Mouse (Mus musculus) ES-E14 (cell line): ENCODE measurements around the gene Zbtb1. TPM values are rescaled to one million over a fixed set of nuclear protein-coding genes. Genes with fewer than 3 reads are reported as not detected.

ENCODE experiments used
- DNase-seq: peaks from one replicate; pipeline ENCODE4 v3.0.0-alpha.2; 2013; ENCODE audit warnings: low read depth, low spot score
- H3K27ac ChIP-seq: 2 replicates; pipeline ENCODE4 v1.5.1; 2012; ENCODE audit warnings: low read depth, mild to moderate bottlenecking, low read length, moderate library complexity, mixed read lengths; ENCODE audit not compliant: poor library complexity, insufficient read depth, severe bottlenecking
- H3K36me3 ChIP-seq: 2 replicates; pipeline ENCODE4 v1.6.1; 2012; ENCODE audit warnings: mild to moderate bottlenecking, low read length, moderate library complexity, mixed read lengths; ENCODE audit not compliant: control insufficient read depth, poor library complexity, insufficient read depth, severe bottlenecking
- H3K4me1 ChIP-seq, 2 experiments: fragments of 150-350 bp in 1 of 2; sonication (generic) in 1 of 2; 2 replicates each; pipeline ENCODE4 v1.6.1; 2012; ENCODE audit warnings: low read length in 2 of 2, mild to moderate bottlenecking in 1 of 2, mixed read lengths in 1 of 2; ENCODE audit not compliant: control insufficient read depth in 2 of 2, insufficient read depth in 2 of 2, poor library complexity in 1 of 2
- H3K4me3 ChIP-seq, 2 experiments: fragments of 150-350 bp in 1 of 2; sonication (generic) in 1 of 2; 2 replicates each; pipeline ENCODE4 v1.5.1; 2012; ENCODE audit warnings: low read length in 2 of 2, low read depth in 1 of 2, mild to moderate bottlenecking in 1 of 2, mixed read lengths in 1 of 2; ENCODE audit not compliant: insufficient read depth in 1 of 2, poor library complexity in 1 of 2, severe bottlenecking in 1 of 2
- H3K9ac ChIP-seq: 2 replicates; pipeline ENCODE4 v1.6.1; 2012; ENCODE audit warnings: low read depth, mild to moderate bottlenecking, low read length, mixed read lengths; ENCODE audit not compliant: poor library complexity, insufficient read depth, severe bottlenecking
- H3K9me3 ChIP-seq: fragments of 150-350 bp; sonication (generic); 2 replicates; pipeline ENCODE4 v1.6.1; 2012; ENCODE audit warnings: low read depth, mild to moderate bottlenecking, low read length; ENCODE audit not compliant: control insufficient read depth, insufficient read depth
- CHD2 ChIP-seq: IDR thresholded peaks from 2 replicates; pipeline ENCODE4 v1.6.1; 2014; ENCODE audit warnings: mild to moderate bottlenecking, low read depth, low read length, inconsistent platforms
- HCFC1 ChIP-seq: IDR thresholded peaks from 2 replicates; pipeline ENCODE4 v1.6.1; 2012; ENCODE audit warnings: low read length, inconsistent platforms, borderline replicate concordance; ENCODE audit not compliant: insufficient read depth
- MAFK ChIP-seq: IDR thresholded peaks from 2 replicates; pipeline ENCODE4 v1.6.1; 2014; ENCODE audit warnings: mild to moderate bottlenecking, low read depth, low read length, inconsistent platforms; ENCODE audit not compliant: insufficient read depth
- ZC3H11A ChIP-seq: IDR thresholded peaks from 2 replicates; pipeline ENCODE4 v1.6.1; 2012; ENCODE audit warnings: low read depth, mild to moderate bottlenecking, inconsistent platforms, low read length, borderline replicate concordance
- ZNF384 ChIP-seq: IDR thresholded peaks from 2 replicates; pipeline ENCODE4 v1.6.1; 2012; ENCODE audit warnings: low read depth, low read length, inconsistent platforms
- in situ Hi-C, 2 experiments: fragments of 600-800 bp; cut with MboI; formaldehyde crosslinking; loops; one replicate each; pipeline ENCODE4 v1.15.1; 2025; ENCODE audit warnings: low sequenced_read_pairs in 2 of 2, inconsistent platforms in 1 of 2; ENCODE audit not compliant: unreplicated experiment in 2 of 2
- total RNA-seq: library from RNA; depleted of rRNA; stranded (reverse); fragments of 300-350 nt; gene quantifications from 2 replicates; pipeline ENCODE4 v1.2.3, GENCODE M21; 2012

The Zbtb1 gene
- total RNA-seq, 1 experiment = 4.5 TPM

- H3K9ac ChIP-seq = no peak overlapping the region
- no peak for TF ChIP-seq CHD2
- peak; percentile 43; the same call in 1 of the 2 replicates for TF ChIP-seq ZC3H11A
- no peak for TF ChIP-seq ZNF384
- TF ChIP-seq HCFC1 = no peak
- no peak for TF ChIP-seq MAFK
- peak; percentile 49 for DNase-seq
- H3K27ac ChIP-seq = no peak overlapping the region
- H3K4me3 ChIP-seq = no peak overlapping the region
- no peaks in the 10 kb centered on the region for H3K36me3 ChIP-seq
- H3K9me3 ChIP-seq = no peaks in the 10 kb centered on the region
- in situ Hi-C loops = loop anchor here in 1 of 2 experiments (25.0 kb wide), 2 partner anchors 329 to 554 kb away; no protein-coding TSS in a partner anchor
- no peaks in the 10 kb centered on the region for H3K4me1 ChIP-seq
These were observed 29.0 kb upstream of the Zbtb1 start for GRCm38 (mm10) chr12:76341080-76341479.

GRCm38 (mm10) chr12:76345759-76346455 lies 24.2 kb upstream of the Zbtb1 start:
- Histone ChIP-seq H3K9ac (no peak overlapping the region), H3K4me3 (no peak overlapping the region), H3K27ac (no peak overlapping the region), H3K4me1 (no peaks in the 10 kb centered on the region), H3K9me3 (no peaks in the 10 kb centered on the region), H3K36me3 (peaks cover 5% of the 10 kb centered on the region; the same call in 1 of the 2 replicates)
- in situ Hi-C loops = loop anchor here in 1 of 2 experiments (25.0 kb wide), 2 partner anchors 334 to 559 kb away; no protein-coding TSS in a partner anchor
- TF ChIP-seq MAFK (no peak), ZC3H11A (no peak), CHD2 (no peak), HCFC1 (no peak), ZNF384 (no peak)
- DNase-seq = no peak

GRCm38 (mm10) chr12:76349680-76350220 lies 20.3 kb upstream of the Zbtb1 start:
- DNase-seq = no peak
- no peak for TF ChIP-seq MAFK
- TF ChIP-seq ZNF384 = no peak
- in situ Hi-C loops = loop anchor here in 1 of 2 experiments (25.0 kb wide), 2 partner anchors 337 to 562 kb away; no protein-coding TSS in a partner anchor
- H3K4me1 ChIP-seq = no peaks in the 10 kb centered on the region
- H3K9ac ChIP-seq = no peak overlapping the region
- H3K4me3 ChIP-seq = no peak overlapping the region
- H3K9me3 ChIP-seq = no peaks in the 10 kb centered on the region
- peaks cover 10% of the 10 kb centered on the region; the same call in 1 of the 2 replicates for H3K36me3 ChIP-seq
- H3K27ac ChIP-seq = no peak overlapping the region

GRCm38 (mm10) chr12:76360868-76361267 lies 9.2 kb upstream of the Zbtb1 start:
- in situ Hi-C loops = no loop called here
- Histone ChIP-seq H3K9ac (no peak overlapping the region), H3K9me3 (no peaks in the 10 kb centered on the region), H3K4me1 (peaks cover 0 to 2% of the 10 kb centered on the region in 2 experiments; a peak in 1 of 4 replicates), H3K4me3 (no peak overlapping the region), H3K36me3 (no peaks in the 10 kb centered on the region; the same call in 1 of the 2 replicates), H3K27ac (no peak overlapping the region)
- TF ChIP-seq MAFK (no peak), ZC3H11A (no peak), ZNF384 (no peak)
- no peak for DNase-seq
